Mouse (Mus musculus): ENCODE measurements at regions not wholly inside any gene's neighbourhood (a gene's known extent, or its start where the extent isn't known, plus 50 kb on each side); places are given as distances from the start of the nearest gene placed in this dataset.
"Not testable (repeated sequence)": the region's sequence is repeated elsewhere in the genome, so short reads cannot be mapped to it uniquely, and the experiment has no call there.

DNA sequence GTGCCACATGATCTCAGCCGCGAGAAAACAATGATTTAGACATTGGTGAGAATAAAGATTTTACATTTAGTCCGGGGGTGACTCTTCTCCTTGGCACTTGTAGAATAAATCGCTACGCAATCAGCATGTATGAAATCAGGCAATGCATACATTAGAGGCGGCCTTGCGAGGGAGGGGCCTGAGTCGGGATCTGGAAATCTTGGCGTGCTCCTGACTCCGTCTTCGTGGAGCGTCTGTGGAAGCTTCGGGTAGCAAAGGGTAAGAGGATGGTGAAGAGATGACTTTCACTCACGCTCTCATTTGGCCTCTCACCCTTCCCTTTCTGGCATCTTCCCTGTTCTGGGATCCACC, 167.1 kb downstream of the Nkx6-1 start:
- DNase-seq (ENCODE audit: low read depth), result no peak

DNA sequence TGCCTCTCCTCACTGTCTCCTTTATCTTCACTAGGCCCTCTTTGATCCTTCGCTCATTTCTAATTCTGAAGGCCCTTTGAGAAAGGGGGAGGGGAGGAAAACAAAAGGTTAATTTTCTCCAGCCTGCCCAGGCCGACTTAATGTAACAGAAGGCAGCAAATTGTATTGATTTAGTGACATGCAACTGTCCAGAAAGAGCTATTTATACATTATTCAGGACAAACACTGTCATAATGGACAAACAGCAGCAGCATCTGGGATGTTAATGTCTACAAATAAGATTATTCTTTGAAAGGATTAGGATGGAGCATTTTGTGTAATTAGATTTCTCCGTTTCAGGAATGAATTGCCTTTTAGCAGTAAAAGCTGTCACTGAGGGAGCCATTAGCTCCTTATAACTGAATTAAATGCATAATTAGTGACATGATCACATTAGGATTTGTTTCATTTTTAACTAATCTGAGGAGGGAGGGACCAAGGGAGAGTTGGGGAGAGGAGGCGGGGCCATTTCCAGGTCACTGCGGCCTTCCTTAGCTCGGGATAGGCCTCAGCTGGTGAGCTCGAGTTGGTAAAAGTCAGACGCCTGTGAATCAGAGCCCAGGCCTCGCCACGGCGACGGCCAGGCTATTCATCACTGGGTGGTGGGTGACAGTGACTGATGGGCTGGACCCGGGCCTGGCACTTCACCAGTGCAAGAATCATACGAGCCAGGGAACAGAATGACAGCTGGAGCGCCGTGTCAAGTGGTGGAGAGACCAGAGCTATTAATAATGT, 167.7 kb downstream of the Nkx6-1 start:
- no peak for DNase-seq (ENCODE audit: low read depth)

DNA sequence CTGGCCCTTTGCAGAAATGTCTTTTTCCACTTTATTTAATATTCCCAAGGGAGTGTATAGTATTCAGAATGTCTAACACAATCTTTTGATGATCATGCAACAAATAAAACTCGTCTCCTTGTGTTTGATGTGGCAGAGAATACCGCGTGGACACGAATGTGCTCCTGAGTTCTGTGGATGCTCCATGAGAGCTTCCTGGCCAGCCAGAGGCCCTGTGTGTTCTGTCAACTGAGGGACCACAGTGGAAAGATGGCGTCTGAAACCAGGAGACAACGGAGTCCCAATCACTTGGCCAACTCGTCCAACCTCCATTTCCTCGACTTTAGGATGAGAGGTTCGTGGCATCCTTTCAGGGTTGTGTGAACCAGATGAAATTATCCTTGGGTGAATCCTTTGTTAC, 168.6 kb downstream of the Nkx6-1 start:
- DNase-seq (ENCODE audit: low read depth), result no peak

DNA sequence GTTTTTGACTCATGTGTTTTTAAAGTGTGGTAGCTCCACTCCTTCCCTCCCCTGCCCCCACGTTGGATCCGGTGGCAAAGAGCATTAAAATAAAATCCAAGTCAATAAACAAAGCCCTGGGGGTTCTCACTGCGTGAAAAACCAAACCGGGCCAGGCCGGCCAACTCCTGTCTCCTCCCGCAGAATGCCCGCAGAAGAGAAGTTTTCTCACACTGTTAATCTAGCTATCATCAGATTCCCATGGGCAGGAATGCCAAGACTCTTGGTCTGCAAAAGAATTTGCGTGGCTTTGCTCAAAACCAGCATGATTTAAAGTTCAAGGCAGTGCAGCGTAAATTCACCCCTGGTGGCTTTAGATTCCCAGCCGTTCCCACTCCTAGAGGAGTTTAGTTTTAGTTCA, 219.0 kb downstream of the Nkx6-1 start:
- DNase-seq (ENCODE audit: low read depth), result no peak

DNA sequence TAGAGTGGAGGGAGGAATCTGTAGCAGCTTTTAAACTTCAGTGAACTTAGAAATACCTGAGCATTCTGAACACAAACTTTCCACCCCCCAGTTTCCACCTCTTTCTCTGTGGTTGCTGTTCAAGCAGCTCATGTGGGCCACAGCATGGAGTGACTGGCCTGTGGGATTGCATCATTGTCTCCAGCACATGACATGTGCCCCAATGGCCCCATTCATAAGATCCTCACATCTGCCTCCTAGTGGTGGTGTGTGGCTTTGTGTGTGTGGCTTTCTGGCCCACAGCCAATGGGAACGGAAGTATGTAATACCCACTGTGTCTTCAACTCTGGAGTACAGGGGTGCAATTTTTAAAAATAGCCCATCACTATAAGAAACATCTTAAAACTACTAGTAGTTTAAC, 223.0 kb downstream of the Nkx6-1 start:
- DNase-seq (ENCODE audit: low read depth), result no peak

DNA sequence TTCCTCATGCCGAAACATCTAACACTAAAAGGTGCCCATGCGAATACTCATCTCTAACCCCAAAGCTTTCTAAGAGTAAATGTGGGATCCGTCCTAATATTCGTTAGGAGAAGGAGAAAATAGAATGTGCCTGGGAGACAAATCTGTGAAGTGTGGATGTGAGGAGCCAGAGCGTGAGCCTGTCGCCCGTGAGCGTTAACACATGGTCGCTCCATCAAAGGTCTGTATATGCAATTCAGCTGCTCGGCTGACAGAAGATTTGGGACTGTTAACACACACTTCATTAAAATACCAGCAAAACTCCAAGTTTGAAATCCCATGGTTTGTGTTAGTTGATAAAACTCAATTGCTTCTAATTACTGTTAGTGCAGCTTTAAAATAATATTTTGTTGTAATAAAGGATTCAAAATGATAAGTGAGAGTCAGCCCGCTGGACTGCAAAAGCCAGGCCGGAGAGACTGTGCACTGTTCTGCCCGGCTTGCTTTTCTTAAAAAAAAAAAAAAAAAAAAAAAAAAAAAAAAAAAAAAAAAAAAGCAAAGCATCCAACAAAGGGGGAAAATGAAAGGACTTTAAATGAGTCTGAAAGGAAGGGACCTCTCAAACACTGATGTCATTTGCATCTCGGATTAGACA, 227.0 kb downstream of the Nkx6-1 start:
- DNase-seq (ENCODE audit: low read depth), result no peak

DNA sequence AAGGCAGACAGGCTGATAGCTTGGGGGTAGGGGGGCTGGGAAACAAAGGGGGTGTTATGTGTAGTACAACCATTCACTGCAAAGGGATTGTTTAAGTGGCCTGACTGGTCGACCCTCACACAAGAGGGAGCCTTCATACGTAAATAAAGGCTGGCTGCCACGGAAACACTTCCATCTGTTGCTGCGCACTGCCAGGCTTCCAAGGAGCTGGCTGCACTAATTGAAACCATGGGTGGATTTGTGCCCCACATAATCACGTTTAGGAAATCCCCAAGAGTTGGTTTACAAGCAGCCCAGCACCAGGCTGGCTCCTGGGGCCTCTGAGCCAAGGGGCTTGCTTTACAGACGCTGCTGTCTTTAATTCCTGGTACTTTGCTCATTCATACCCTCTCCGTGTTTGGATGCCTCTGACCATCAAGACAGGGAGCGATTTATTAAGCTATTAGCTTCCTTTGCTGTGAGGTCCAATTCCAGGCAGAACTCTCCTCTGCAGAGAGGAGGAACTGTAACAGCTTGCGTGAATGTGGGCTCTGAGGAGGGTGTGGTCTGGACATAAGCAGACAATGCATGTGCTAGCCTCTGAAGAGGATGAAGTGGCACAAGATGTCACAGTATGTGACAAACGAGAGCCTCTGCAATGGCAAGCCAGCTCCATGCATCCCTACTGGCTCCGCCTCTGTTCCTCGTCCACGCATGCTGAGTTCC, 238.6 kb downstream of the Nkx6-1 start:
- DNase-seq (ENCODE audit: low read depth), result no peak

DNA sequence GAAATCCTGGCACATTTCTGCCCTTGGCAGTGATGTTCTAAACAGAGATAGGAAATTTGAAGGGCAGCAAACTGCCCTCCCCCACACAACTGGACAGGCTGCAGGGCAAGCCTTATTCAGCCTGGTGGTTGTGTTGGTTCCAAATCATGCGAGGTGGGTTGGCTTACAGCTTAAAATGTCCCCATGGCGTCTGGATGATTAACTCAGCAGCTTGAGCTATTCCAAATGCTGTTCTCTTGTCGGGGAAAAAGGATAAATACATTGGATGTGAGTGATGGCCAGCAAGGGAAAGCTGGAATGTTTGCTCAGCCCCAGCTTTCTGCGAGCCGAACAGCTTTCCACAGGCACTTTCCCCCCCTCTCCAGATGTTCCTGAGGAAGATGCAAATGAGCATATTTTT, 280.5 kb downstream of the Nkx6-1 start:
- DNase-seq (ENCODE audit: low read depth), result no peak

DNA sequence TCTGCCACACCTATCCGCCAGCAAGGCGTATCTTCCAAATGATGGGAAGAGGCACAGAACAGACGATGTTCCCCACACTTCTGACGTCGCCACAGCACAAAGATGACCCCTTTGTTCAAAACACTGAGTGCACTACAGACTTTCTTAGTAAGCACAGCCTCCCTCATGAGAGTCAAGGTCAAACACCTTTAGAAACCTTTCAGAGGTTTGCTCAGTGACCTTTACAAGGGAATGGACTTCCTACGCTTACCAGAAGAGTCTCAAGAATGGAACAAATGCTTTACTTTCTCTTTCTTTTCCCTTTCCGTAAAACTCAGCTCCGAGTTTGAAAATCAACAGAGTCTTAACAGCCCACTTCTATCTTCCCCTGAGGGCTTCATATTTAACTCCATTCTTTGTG, 283.4 kb downstream of the Nkx6-1 start:
- DNase-seq (ENCODE audit: low read depth), result no peak

DNA sequence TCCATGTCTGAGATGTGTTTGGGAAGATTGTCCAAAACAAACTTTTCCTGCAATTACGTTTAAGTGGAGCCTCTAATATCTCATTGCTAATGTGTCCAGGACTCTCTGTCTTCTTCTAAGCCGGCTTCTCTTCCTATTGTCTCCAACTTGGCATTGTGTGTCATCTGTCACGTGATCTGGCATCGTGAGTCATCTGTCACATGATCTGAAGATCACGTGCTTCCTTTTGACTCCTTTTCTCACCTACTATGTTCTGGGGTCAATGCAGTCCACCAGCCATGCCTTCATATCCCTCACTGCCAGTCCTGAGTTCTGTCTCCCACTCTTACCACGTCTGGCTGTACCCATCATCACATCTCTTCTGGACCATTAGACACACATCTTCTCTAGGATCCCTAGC, 288.1 kb downstream of the Nkx6-1 start:
- no peak for DNase-seq (ENCODE audit: low read depth)

DNA sequence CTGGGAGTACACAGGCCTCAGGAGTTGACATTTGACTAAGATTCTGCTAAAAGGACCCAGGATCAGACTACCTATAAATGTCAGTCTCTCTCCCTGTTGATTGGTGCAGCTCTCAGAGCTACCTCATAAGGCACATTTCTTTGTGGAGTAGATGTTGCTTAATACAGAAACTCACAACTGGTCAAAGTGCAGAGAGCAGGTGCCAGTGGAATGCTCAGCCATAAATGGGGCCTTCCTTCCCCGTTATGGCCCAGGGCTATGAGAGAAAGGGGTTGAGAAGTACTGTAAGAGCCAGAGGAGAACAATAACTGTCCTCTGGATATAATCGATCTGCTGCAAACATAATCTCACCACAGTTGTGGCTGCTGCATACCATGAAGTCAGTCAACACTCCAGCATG, 290.7 kb downstream of the Nkx6-1 start:
- DNase-seq (ENCODE audit: low read depth), result no peak

DNA sequence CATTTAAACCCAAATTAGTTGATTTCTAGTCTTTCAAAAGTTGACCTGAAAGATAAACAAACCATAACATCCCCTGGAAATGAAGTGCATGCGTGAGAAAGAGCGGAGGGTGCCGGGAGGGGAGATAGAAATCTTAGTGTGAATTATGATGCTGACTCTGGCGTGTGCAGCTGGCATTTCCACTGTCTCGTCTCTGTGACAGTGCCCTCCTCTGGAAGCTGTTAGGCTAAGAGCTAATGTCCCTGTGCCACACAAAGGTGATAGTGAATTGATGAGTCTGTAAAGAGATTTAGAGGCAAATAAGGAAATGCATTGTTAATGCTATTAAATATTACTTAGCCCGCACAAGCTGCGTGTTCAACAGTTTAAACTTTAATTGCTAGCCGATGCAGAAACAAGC, 292.6 kb downstream of the Nkx6-1 start:
- DNase-seq (ENCODE audit: low read depth), result no peak

DNA sequence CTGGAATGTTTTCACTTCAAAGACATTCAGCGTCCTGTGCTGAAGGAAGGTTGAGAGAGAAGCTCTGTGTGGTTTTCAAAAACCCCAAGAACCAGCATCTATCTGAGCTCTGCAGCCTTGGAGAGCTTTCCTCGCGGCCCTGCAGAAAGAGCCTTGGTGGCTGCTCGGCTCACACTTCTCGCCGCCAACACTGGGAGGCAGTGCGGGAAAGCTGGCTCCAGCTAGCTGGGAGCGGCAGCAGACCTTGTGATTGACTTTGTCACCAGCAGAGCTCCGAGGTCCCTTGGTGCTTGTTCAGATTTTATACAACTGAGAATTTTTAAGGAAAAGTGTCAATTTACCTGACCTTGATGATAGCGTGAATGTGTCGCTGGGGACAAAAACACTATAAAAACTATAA, 299.4 kb downstream of the Nkx6-1 start:
- no peak for DNase-seq (ENCODE audit: low read depth)

DNA sequence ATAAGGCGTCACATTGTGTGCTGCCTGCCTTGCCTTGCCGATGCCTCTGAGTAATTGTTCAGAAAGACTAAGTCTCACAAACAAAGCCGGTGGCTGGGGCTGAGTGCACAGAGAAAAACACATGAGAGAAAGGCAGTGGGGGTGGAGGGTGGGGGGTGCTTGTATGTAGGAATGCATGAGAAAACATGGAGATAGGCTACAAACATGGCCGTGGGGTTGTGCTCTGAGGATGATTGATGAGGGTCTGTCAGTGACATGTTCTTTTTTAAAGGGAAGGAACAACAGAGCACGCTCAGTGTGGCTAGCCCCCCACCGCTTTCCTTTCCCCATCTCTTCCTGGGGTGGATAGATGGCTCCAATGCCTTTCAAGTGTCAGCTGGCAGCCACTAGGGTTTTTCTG, 304.8 kb downstream of the Nkx6-1 start:
- DNase-seq (ENCODE audit: low read depth), result no peak

DNA sequence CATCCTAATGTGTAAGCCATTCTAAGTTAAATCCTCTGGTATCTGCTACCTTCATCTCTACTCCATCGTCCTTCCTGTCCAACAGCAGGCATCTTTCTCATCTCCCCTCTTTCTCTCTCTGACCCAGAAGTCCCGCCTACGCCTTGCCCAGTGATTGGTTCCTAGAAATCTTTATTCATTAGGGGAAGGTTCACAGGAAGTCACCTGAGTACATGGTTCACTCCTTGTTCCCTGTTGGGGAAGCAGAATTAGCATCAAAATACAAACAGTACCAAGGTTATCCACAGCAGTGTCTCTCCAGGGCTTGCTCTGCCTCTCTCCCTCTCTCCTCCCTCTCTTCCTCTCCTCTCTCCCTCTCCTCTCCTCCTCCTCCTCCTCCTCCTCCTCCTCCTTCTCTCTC, 319.4 kb downstream of the Nkx6-1 start:
- DNase-seq (ENCODE audit: low read depth), result no peak

DNA sequence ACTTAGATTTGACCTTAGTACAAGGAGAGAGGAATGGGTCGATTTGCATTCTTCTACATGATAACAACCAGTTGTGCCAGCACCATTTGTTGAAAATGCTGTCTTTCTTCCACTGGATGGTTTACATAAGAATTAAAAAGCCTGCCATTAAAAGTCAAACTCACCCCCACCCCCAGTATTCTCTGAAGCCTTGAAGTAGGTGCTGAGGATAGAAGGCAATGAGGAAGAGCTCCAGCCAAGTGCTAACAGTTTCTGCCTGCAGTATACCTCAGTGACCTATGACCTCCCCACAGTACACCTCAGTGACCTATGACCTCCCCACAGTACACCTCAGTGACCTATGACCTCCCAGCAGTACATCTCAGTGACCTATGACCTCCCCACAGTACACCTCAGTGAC, 328.4 kb downstream of the Nkx6-1 start:
- DNase-seq (ENCODE audit: low read depth), result not testable (repeated sequence)

DNA sequence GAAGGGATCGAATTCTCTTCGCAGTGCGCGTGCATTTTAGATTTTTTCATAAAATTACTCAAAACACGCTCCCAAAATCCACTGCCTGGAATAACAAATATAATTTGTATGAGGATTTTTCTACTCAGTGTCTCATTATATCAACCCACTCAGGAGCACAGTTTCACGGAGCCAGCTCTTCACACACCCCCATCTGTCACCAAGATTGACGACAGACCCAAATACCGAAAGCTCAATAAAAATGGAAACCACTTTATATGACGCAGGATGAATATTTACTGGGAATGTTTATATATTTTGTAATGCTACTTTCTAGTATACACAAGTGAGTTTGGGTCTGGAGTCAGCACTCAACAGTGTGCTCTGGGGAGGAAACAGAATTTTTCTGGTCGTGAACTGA, 333.0 kb downstream of the Nkx6-1 start:
- DNase-seq (ENCODE audit: low read depth), result no peak

DNA sequence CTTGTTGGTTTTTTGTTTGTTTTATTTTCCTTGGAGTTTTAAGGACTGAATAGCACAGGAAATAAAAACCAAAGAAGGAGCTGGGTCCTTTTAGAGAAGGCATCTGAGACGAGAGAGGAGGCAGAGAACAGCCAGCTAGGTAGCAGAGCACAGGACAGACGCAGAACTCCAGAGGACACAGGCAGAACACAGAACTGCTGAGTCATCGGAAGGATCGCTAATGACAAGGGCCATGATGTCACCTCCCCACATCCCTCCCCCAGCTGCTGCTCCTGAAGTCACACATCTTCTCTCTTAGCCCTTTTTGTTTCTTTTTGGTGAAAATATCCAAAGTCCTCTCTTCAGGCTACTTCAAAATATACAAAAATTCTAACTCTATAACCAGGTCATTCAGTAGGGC, 338.7 kb downstream of the Nkx6-1 start:
- DNase-seq (ENCODE audit: low read depth), result no peak

DNA sequence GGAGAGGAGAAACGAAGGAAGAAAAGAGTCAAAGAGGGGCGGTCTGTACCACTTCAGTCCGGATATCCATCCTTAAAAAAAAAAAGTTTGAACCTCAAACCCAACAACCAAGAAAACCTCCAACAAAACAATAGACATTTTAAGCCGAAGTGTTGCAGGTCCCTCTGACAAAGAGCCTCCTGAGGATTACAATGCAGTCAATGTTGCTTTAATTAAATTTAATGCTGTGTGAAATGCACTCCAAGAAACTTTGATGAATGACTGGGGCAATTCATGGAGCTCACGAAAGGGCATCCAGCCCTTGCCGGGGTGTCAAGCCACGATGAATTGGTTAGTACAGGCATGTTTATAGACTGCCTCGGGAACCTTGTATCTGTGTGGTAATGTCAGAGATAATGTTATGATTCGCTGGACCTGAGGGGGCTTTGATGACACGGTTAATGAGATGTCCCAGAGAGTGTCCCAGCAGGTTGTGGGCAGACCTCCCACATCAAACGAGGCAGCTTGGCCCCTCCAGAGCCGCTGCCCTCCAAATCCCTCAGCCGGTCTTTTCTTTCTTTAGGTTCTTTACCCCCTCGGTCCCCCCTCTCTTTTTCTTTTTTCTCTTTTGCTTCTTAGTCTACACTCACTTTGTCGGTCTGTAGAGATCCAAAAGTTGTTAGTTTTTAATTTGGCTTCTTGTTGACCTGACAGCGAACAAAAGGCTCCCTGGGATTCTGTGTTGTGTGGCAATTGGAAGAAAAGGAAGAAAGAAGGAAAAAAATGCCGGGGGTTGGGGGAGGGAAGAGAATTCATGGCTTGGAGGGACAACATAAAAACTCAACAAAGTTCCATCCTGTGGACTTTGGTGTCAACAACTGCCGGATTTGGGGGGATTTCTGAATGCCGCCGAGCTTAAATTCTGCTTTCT, 341.5 kb downstream of the Nkx6-1 start:
- no peak for DNase-seq (ENCODE audit: low read depth)

DNA sequence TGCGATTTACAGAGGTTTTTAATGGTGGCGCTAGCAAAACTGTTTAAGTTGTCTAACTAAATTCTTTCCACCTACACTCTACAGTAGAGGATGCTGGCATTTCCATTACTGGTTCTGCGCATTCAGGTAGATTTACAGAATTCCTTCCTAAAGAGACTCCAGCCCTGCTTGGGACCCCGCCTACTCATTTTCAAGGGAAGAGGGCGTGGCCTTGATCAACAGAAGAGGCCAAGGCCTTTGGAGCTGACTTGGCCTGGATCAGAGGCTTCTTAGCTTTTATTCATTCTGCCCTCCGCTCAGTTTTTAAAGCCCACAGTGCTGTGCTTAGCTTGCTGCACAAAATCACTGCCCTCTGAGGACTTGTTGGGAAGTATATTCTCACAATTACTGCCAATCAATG, 364.8 kb downstream of the Nkx6-1 start:
- DNase-seq (ENCODE audit: low read depth), result no peak

DNA sequence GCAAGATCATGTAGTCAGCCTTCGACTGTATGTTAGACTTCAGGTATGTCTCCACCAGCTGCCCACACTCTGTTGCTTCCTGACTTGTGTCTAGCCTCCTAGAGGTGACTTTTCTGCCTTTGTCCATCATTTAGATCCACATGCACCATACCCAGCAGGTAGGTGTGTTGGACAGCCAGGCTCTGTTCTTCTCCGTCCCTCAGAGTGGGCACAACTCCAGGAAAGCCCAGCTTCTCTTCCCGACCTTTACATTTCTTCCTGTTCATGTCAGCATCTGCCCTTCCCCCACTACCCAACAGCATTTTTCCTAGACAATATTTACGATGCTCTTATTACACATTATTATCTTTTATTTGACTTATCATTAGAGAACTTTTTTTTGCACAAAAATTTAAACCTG, 366.4 kb downstream of the Nkx6-1 start:
- DNase-seq (ENCODE audit: low read depth), result no peak

DNA sequence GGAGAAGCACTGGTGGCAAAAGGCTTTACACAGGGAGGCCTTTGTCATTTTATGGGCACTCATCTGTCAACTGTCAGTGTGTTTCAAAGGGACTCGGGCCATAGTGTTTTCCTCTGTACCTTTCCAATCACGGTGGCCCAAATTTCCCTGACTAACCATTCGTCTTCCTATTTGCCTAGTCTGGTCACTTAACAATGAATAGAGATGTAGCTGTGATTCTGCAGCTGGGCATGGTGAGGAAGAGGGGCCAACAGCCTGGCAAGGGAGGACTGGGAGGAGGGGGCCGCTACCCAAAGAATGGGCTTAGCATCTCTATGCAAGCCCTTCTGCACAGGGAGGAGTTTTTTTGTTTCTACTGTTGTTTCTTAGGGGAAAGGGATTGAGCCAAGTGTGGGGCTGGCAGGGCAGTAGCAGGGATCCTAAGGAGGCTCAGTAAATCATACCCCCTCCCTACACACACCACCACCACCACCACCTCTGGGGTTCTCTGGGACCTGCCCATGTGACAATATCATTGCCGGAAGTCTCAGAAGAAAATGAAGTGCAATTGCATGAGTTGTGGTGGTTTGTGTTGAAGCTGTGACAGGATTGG, 367.2 kb downstream of the Nkx6-1 start:
- no peak for DNase-seq (ENCODE audit: low read depth)

All from fibroblast of lung, adult 2 months (primary cell).